Mouse (Mus musculus) adipocyte (in vitro differentiated cells): ENCODE data around the gene Gpr176.

ENCODE experiments used
- DNase-seq: peaks from one replicate; pipeline ENCODE4 v3.0.0-alpha.2; 2016; ENCODE audit warnings: low spot score

Gene Gpr176

GRCm38 (mm10) chr2:118372561-118372900, 688 bp downstream of the Gpr176 start:
- no peak for DNase-seq

GRCm38 (mm10) chr2:118371841-118372240, 1.4 kb downstream of the Gpr176 start:
- DNase-seq: no peak

GRCm38 (mm10) chr2:118355138-118355719, 18.0 kb downstream of the Gpr176 start:
- no peak for DNase-seq

- no peak for DNase-seq
Measured at GRCm38 (mm10) chr2:118353916-118354403, 19.3 kb downstream of the Gpr176 start.

GRCm38 (mm10) chr2:118353498-118353897, 19.7 kb downstream of the Gpr176 start:
- peak; percentile 44 for DNase-seq

GRCm38 (mm10) chr2:118345535-118345934, 27.7 kb downstream of the Gpr176 start:
- DNase-seq: no peak

- DNase-seq: no peak
Measured at GRCm38 (mm10) chr2:118343897-118344296, 29.3 kb downstream of the Gpr176 start.

GRCm38 (mm10) chr2:118341295-118341694, 31.9 kb downstream of the Gpr176 start:
- DNase-seq: peak; percentile 33

- DNase-seq: peak; percentile 42
Measured at GRCm38 (mm10) chr2:118336084-118336483, 37.1 kb downstream of the Gpr176 start.

GRCm38 (mm10) chr2:118322663-118323062, 50.6 kb downstream of the Gpr176 start:
- no peak for DNase-seq

GRCm38 (mm10) chr2:118321804-118322203, 51.4 kb downstream of the Gpr176 start:
- no peak for DNase-seq

GRCm38 (mm10) chr2:118321094-118321493, 52.1 kb downstream of the Gpr176 start:
- no peak for DNase-seq

- DNase-seq: no peak
Measured at GRCm38 (mm10) chr2:118320519-118320918, 52.7 kb downstream of the Gpr176 start.

GRCm38 (mm10) chr2:118319176-118319575, 54.0 kb downstream of the Gpr176 start:
- peak; percentile 25 for DNase-seq

GRCm38 (mm10) chr2:118316939-118317338, 56.3 kb downstream of the Gpr176 start:
- DNase-seq: no peak

- no peak for DNase-seq
Measured at GRCm38 (mm10) chr2:118315656-118316402, 57.4 kb downstream of the Gpr176 start.

- no peak for DNase-seq
Measured at GRCm38 (mm10) chr2:118307561-118307960, 65.7 kb downstream of the Gpr176 start.

- DNase-seq: no peak
Measured at GRCm38 (mm10) chr2:118306966-118307365, 66.3 kb downstream of the Gpr176 start.

- peak; percentile 58 for DNase-seq
Measured at GRCm38 (mm10) chr2:118306522-118306895, 66.7 kb downstream of the Gpr176 start.

- no peak for DNase-seq
Measured at GRCm38 (mm10) chr2:118305827-118306521, 67.2 kb downstream of the Gpr176 start.

- no peak for DNase-seq
Measured at GRCm38 (mm10) chr2:118303456-118303855, 69.8 kb downstream of the Gpr176 start.

- no peak for DNase-seq
Measured at GRCm38 (mm10) chr2:118301656-118302055, 71.6 kb downstream of the Gpr176 start.

- DNase-seq: no peak
Measured at GRCm38 (mm10) chr2:118301041-118301545, 72.1 kb downstream of the Gpr176 start.
